Mouse (Mus musculus): Measurements from ENCODE around the gene Dnlz.

Gene Dnlz

GRCm38 (mm10) chr2:26298856-26299230 is 53.1 kb downstream of the Dnlz start:
- no peak for DNase-seq (ENCODE audit: low spot score in 2 of 2)

- DNase-seq (ENCODE audit: low spot score in 2 of 2) = peak in 1 of 2 experiments; percentile 51
Observed at GRCm38 (mm10) chr2:26298208-26298855, 53.6 kb downstream of the Dnlz start.

Data from urinary bladder, postnatal 36 days (tissue).